Mouse (Mus musculus): ENCODE measurements around the gene Ddx4. TPM values are rescaled to one million over a fixed set of nuclear protein-coding genes. Genes with fewer than 3 reads are reported as not detected.
"Not testable (repeated sequence)": the region's sequence is repeated elsewhere in the genome, so short reads cannot be mapped to it uniquely, and the experiment has no call there.

Gene Ddx4
- polyA plus RNA-seq, 1 experiment, result not detected

DNA sequence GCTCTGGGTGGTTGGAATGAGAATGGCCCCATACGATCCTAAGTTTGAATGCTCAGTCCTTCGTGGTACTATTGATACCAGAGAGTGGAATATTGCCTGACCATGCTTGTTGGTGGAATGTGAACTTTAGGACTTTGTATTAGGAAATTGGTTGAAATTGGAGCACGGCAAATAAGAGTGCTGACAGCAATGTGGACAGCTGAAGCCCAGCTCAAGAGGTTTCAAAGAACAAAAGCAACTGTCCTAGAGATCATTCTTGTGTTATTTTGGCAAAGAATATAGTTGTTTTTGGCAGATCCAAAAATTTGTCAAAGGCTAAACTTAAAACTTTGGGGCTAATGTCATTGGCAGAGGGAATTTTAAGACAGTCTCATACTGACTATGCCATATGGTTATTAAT is 43.7 kb downstream of the Ddx4 start:
- no peak overlapping the region for H3K4me3 ChIP-seq (ENCODE audit: low read depth, low read length)
- no peaks in the 10 kb centered on the region for H3K27me3 ChIP-seq (ENCODE audit: control insufficient read depth, insufficient read depth, low read length)
- H3K27ac ChIP-seq (ENCODE audit: insufficient read depth, low read depth, low read length), result no peak overlapping the region
- no peaks in the 10 kb centered on the region for H3K4me1 ChIP-seq (ENCODE audit: control insufficient read depth, insufficient read depth, insufficient read length, low read length)
- WGBS, result 82% methylated on average over 3 of the region's 3 CpGs
- H3K36me3 ChIP-seq (ENCODE audit: control insufficient read depth, insufficient read depth, low read length), result no peaks in the 10 kb centered on the region
- TF ChIP-seq CTCF (IDR thresholded peaks at IDR 0.05; ENCODE audit: extremely low read depth, insufficient read length, insufficient replicate concordance, low read depth, low read length), result no peak
- no peak for TF ChIP-seq POLR2A (IDR thresholded peaks at IDR 0.05; ENCODE audit: low read depth, low read length)

DNA sequence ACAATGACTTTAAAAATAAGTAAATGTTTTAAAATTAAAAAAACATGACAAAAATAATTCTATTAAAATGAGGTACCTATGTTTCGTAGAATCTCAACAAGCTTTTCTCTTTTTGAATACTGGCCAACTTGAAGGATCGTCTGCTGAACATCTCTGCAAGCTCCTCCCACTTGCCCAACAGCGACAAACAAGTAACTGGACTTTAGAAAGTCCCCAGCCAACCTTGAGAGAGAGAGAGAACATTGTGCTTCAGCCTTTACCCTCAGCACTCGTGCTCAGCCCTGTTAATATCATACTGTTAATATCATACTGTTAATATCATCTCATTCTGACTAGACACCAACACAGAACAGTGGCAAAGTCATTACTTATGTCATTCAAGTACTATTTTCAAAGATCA is 47.9 kb downstream of the Ddx4 start:
- WGBS, result 45% methylated on average over 4 of the region's 4 CpGs
- Histone ChIP-seq H3K4me3 (ENCODE audit: low read depth, low read length) (no peak overlapping the region), H3K27ac (ENCODE audit: insufficient read depth, low read depth, low read length) (no peak overlapping the region), H3K4me1 (ENCODE audit: control insufficient read depth, insufficient read depth, insufficient read length, low read length) (no peaks in the 10 kb centered on the region), H3K36me3 (ENCODE audit: control insufficient read depth, insufficient read depth, low read length) (no peaks in the 10 kb centered on the region), H3K27me3 (ENCODE audit: control insufficient read depth, insufficient read depth, low read length) (no peaks in the 10 kb centered on the region)
- no peak for TF ChIP-seq POLR2A (IDR thresholded peaks at IDR 0.05; ENCODE audit: low read depth, low read length)
- no peak for TF ChIP-seq CTCF (IDR thresholded peaks at IDR 0.05; ENCODE audit: extremely low read depth, insufficient read length, insufficient replicate concordance, low read depth, low read length)

DNA sequence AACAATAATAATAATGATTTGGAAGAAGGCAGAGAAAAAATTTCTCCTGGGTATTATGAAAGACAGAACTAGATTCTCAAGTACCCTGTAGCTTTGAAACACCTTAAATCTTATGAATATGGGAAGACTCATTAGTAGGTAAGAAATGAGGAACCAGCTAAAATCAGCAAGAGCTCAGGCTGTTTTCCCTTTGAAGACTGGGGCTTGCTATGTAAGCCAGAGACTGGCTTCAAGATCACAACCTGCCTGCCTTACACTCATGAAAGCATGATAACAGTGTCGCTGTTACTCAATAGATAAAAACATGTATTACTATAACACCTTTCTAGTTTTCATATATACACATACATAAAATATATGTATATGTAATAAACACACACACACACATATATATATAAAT is 48.4 kb downstream of the Ddx4 start:
- H3K36me3 ChIP-seq (ENCODE audit: control insufficient read depth, insufficient read depth, low read length), result no peaks in the 10 kb centered on the region
- no peaks in the 10 kb centered on the region for H3K4me1 ChIP-seq (ENCODE audit: control insufficient read depth, insufficient read depth, insufficient read length, low read length)
- no peaks in the 10 kb centered on the region for H3K27me3 ChIP-seq (ENCODE audit: control insufficient read depth, insufficient read depth, low read length)
- no peak overlapping the region for H3K27ac ChIP-seq (ENCODE audit: insufficient read depth, low read depth, low read length)
- TF ChIP-seq CTCF (IDR thresholded peaks at IDR 0.05; ENCODE audit: extremely low read depth, insufficient read length, insufficient replicate concordance, low read depth, low read length) (no peak), POLR2A (IDR thresholded peaks at IDR 0.05; ENCODE audit: low read depth, low read length) (no peak)
- WGBS, result 83% methylated on average over 1 of the region's 1 CpGs
- no peak overlapping the region for H3K4me3 ChIP-seq (ENCODE audit: low read depth, low read length)

DNA sequence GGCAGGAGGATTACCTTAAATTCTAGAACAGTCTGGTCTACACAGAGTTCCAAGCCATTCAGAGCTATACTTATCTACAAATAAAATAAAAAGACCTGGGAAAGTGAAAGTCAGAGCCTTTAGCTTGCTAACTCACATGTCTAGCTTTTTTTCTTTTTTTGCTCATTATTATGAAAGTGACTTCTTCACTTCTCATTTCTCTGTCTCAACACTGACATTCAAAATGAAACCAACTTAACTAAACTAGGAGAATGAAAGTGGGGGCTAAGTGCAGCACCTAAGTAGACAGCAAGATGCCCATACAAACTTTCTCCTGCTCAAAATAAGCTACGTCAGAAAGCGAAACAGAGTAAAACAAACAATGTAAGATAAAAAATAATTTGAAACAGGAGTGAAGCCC is 49.7 kb downstream of the Ddx4 start:
- no peaks in the 10 kb centered on the region for H3K4me1 ChIP-seq (ENCODE audit: control insufficient read depth, insufficient read depth, insufficient read length, low read length)
- 70% methylated on average over 2 of the region's 2 CpGs for WGBS
- no peaks in the 10 kb centered on the region for H3K27me3 ChIP-seq (ENCODE audit: control insufficient read depth, insufficient read depth, low read length)
- H3K36me3 ChIP-seq (ENCODE audit: control insufficient read depth, insufficient read depth, low read length), result no peaks in the 10 kb centered on the region
- no peak overlapping the region for H3K4me3 ChIP-seq (ENCODE audit: low read depth, low read length)
- H3K27ac ChIP-seq (ENCODE audit: insufficient read depth, low read depth, low read length), result no peak overlapping the region
- no peak for TF ChIP-seq POLR2A (IDR thresholded peaks at IDR 0.05; ENCODE audit: low read depth, low read length)

DNA sequence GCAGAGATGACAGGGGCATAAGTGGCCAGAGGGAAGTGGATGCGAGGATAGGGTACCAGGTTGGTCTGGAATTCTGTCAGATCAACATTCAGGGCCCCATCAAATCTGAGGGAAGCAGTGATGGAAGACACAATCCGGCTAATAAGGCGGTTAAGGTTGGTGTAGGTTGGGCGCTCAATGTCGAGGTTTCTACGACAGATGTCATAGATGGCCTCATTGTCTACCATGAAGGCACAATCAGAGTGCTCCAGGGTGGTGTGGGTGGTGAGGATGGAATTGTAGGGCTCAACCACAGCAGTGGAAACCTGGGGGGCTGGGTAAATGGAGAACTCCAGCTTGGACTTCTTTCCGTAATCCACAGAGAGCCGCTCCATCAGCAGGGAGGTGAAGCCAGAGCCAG is 58.0 kb downstream of the Ddx4 start, which contains the start of gene Il31ra:
Gene Il31ra, minus strand, starts transcription at position 101 of the 400 bp plus-strand sequence.
- H3K4me1 ChIP-seq (ENCODE audit: control insufficient read depth, insufficient read depth, insufficient read length, low read length); H3K36me3 ChIP-seq (ENCODE audit: control insufficient read depth, insufficient read depth, low read length); H3K27me3 ChIP-seq (ENCODE audit: control insufficient read depth, insufficient read depth, low read length); H3K27ac ChIP-seq (ENCODE audit: insufficient read depth, low read depth, low read length); H3K4me3 ChIP-seq (ENCODE audit: low read depth, low read length): not testable (repeated sequence)
- 94% methylated on average over 6 of the region's 8 CpGs for WGBS

DNA sequence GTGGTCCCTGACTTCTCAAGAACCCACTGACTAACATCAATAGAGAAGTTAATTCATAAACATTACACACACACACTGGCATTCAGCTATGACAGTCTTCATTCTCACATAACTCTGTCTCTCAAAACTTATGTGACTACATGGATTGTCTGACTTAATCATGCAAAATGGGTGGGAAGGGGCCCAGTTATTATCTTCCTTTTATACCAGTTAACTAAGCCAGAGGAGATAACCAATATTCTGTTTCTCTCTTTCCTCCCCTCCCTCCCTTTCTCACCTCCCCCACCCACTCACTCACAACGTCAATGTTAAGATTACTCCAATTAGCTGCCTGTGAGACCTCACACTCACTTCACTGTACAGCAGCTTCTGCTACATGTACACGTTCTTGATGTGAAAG is 62.0 kb downstream of the Ddx4 start:
- Histone ChIP-seq H3K27ac (ENCODE audit: insufficient read depth, low read depth, low read length) (no peak overlapping the region), H3K4me3 (ENCODE audit: low read depth, low read length) (no peak overlapping the region), H3K36me3 (ENCODE audit: control insufficient read depth, insufficient read depth, low read length) (no peaks in the 10 kb centered on the region), H3K4me1 (ENCODE audit: control insufficient read depth, insufficient read depth, insufficient read length, low read length) (no peaks in the 10 kb centered on the region), H3K27me3 (ENCODE audit: control insufficient read depth, insufficient read depth, low read length) (no peaks in the 10 kb centered on the region; the same call in 1 of the 2 replicates)
- 43% methylated on average over 2 of the region's 2 CpGs for WGBS
- TF ChIP-seq POLR2A (IDR thresholded peaks at IDR 0.05; ENCODE audit: low read depth, low read length) (no peak), CTCF (IDR thresholded peaks at IDR 0.05; ENCODE audit: extremely low read depth, insufficient read length, insufficient replicate concordance, low read depth, low read length) (no peak)

DNA sequence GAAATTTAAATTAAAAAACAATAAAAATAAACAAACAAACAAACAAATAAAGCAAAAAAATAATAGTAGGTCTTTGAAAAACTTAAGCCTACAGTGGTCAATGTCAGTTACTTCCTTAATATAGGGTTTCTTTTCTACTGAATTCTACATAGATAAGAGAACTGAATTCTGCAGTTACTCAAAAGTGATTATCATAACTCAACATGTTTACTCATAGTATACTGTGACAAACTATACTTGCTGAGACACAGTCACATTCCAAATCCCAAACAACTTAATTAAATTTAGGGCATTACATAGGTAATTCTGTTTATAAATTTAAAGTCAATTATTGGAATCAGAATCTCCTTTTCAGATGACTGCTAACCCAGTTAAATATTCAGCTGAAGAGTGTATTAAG is 62.6 kb downstream of the Ddx4 start:
- no peak for TF ChIP-seq CTCF (IDR thresholded peaks at IDR 0.05; ENCODE audit: extremely low read depth, insufficient read length, insufficient replicate concordance, low read depth, low read length)
- no peak for TF ChIP-seq POLR2A (IDR thresholded peaks at IDR 0.05; ENCODE audit: low read depth, low read length)
- Histone ChIP-seq H3K4me1 (ENCODE audit: control insufficient read depth, insufficient read depth, insufficient read length, low read length) (no peaks in the 10 kb centered on the region), H3K4me3 (ENCODE audit: low read depth, low read length) (no peak overlapping the region), H3K36me3 (ENCODE audit: control insufficient read depth, insufficient read depth, low read length) (no peaks in the 10 kb centered on the region), H3K27me3 (ENCODE audit: control insufficient read depth, insufficient read depth, low read length) (no peaks in the 10 kb centered on the region; the same call in 1 of the 2 replicates), H3K27ac (ENCODE audit: insufficient read depth, low read depth, low read length) (no peak overlapping the region)

DNA sequence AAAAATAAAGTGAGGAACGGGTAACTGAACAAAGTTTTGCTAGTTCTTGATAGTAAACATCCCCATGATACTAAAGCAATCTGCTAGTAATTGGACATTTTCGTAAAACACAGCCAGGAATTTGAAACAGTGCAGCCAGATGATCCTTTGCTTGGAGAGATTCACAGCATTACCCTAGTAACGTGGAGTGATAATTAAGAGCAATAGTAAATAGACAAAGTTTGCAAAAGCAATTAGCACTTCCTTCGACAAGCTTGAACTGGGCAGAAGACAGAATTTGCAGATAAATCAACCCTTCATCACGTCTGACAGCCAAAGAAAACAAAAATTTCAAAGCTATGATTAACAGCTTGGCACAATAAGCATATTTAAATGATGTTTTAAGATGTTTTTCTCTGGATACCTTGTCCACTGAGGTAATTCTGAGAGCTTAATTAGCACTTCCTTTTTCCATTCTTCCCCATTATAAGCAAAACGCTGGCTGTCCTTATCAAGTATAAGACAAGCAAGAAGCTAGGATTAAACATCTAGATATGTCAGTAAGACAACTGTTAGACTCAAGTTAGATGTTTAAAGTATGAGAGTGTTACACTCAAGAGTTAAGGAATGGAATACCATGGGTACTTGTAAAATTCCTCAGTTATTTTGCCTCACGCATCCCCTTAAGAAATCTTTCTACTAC is 67.6 kb downstream of the Ddx4 start:
- Histone ChIP-seq H3K27ac (ENCODE audit: insufficient read depth, low read depth, low read length) (no peak overlapping the region), H3K4me3 (ENCODE audit: low read depth, low read length) (no peak overlapping the region), H3K36me3 (ENCODE audit: control insufficient read depth, insufficient read depth, low read length) (no peaks in the 10 kb centered on the region), H3K4me1 (ENCODE audit: control insufficient read depth, insufficient read depth, insufficient read length, low read length) (no peaks in the 10 kb centered on the region), H3K27me3 (ENCODE audit: control insufficient read depth, insufficient read depth, low read length) (no peaks in the 10 kb centered on the region)
- WGBS, result 45% methylated on average over 7 of the region's 7 CpGs
- TF ChIP-seq POLR2A (IDR thresholded peaks at IDR 0.05; ENCODE audit: low read depth, low read length) (no peak), CTCF (IDR thresholded peaks at IDR 0.05; ENCODE audit: extremely low read depth, insufficient read length, insufficient replicate concordance, low read depth, low read length) (no peak)
